Mouse (Mus musculus) forebrain, postnatal 0 days (tissue): ENCODE results near the gene Cfp. TPM values are rescaled to one million over a fixed set of nuclear protein-coding genes. Genes with fewer than 3 reads are reported as not detected.

Source experiments
- ATAC-seq: fragments of 200-750 bp; cut with Nextera tagmentation; 2 replicates; pipeline ENCODE4 v1.8.0; 2017; ENCODE audit warnings: mild to moderate bottlenecking, moderate library complexity
- DNase-seq: peaks from one replicate; pipeline ENCODE4 v3.0.0-alpha.2; 2015
- H3K27ac ChIP-seq: fragments of 300-500 bp; sonication (generic); 2 replicates; pipeline ENCODE4 v1.5.1; 2014; ENCODE audit warnings: low read depth, mild to moderate bottlenecking, antibody characterized with exemption, low read length, moderate library complexity, mixed read lengths
- H3K27me3 ChIP-seq: fragments of 300-500 bp; sonication (generic); 2 replicates; pipeline ENCODE4 v1.6.1; 2014; ENCODE audit warnings: mild to moderate bottlenecking, low read length, mixed read lengths; ENCODE audit not compliant: insufficient read depth
- H3K36me3 ChIP-seq: fragments of 300-500 bp; sonication (generic); 2 replicates; pipeline ENCODE4 v1.6.1; 2014; ENCODE audit warnings: mild to moderate bottlenecking, moderate library complexity; ENCODE audit not compliant: insufficient read depth
- H3K4me1 ChIP-seq: fragments of 300-500 bp; sonication (generic); 2 replicates; pipeline ENCODE4 v1.6.1; 2014; ENCODE audit warnings: antibody characterized with exemption; ENCODE audit not compliant: insufficient read depth
- H3K4me2 ChIP-seq: fragments of 300-500 bp; sonication (generic); 2 replicates; pipeline ENCODE4 v1.6.1; 2014; ENCODE audit warnings: low read depth, mild to moderate bottlenecking, moderate library complexity
- H3K4me3 ChIP-seq: fragments of 300-500 bp; sonication (generic); 2 replicates; pipeline ENCODE4 v1.5.1; 2014; ENCODE audit warnings: low read depth, low read length, mixed read lengths
- H3K9ac ChIP-seq: fragments of 300-500 bp; sonication (generic); 2 replicates; pipeline ENCODE4 v1.6.1; 2014; ENCODE audit warnings: mild to moderate bottlenecking
- H3K9me3 ChIP-seq: fragments of 300-500 bp; sonication (generic); 2 replicates; pipeline ENCODE4 v1.6.1; 2016; ENCODE audit warnings: low read length
- CTCF ChIP-seq: sonication (generic); IDR thresholded peaks from 2 replicates; pipeline ENCODE4 v1.5.1; 2016; ENCODE audit warnings: antibody characterized with exemption, control low read depth, low read depth
- WGBS: fragments of 180-500 bp; shearing (Covaris S2); extraction: QIAGEN DNeasy Blood & Tissue Kit; methylation state at CpG from one replicate; pipeline ENCODE4 v1.1.7; 2014; 5-methylcytosine and 5-hydroxymethylcytosine counted together
- polyA plus RNA-seq: library from polyadenylated mRNA; unstranded; fragments of >200 nt; fragmentation: Nextera tagmentation; extraction: Ambion mirVana; gene quantifications from 2 replicates; pipeline ENCODE4 v1.2.1, GENCODE M21; 2015
- total RNA-seq: library from RNA; depleted of rRNA; stranded (reverse); fragments of >200 nt; gene quantifications from 2 replicates; pipeline ENCODE4 v1.2.3, GENCODE M21; 2014

The Cfp gene
- total and polyA plus RNA-seq, 2 experiments from 2014 or later, result 2.9 to 5.5 TPM

DNA sequence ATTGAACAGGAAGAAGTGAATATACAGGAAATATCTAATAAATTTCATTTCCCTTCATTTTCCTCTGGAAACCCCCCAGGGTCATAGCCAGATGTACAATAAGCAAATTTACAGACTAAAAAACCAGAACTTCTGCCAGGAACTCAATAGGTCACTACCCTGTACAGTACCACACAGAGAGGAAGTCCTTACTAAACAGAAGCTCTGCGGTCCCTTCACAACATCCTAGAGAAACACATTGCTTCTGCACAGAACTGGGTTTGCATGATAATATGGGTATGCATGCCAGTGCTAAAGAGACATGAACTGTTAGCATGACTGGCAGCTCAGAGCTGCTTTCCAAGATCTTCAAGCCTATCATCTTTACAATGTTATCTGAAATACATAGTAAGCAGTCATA, 1.5 kb downstream of the Cfp start:
- H3K4me3 ChIP-seq, result no peak overlapping the region
- ATAC-seq (no peak), DNase-seq (no peak)
- TF ChIP-seq CTCF, result no peak
- no peak overlapping the region for H3K27ac ChIP-seq
- H3K36me3 ChIP-seq, result peaks cover 5% of the 10 kb centered on the region; the same call in 1 of the 2 replicates
- no peak overlapping the region for H3K9ac ChIP-seq
- no peaks in the 10 kb centered on the region for H3K27me3 ChIP-seq
- WGBS, result 94% methylated on average over 1 of the region's 1 CpGs
- H3K4me1 ChIP-seq, result no peaks in the 10 kb centered on the region
- no peak overlapping the region for H3K4me2 ChIP-seq
- H3K9me3 ChIP-seq, result no peaks in the 10 kb centered on the region

GRCm38 (mm10) chrX:20924976-20925375, 6.4 kb downstream of the Cfp start:
- ATAC-seq (no peak), DNase-seq (no peak)
- peaks cover 5% of the 10 kb centered on the region; the same call in 1 of the 2 replicates for H3K36me3 ChIP-seq
- H3K4me3 ChIP-seq, result no peak overlapping the region
- no peak overlapping the region for H3K4me2 ChIP-seq
- H3K9ac ChIP-seq, result no peak overlapping the region
- H3K9me3 ChIP-seq, result no peaks in the 10 kb centered on the region
- TF ChIP-seq CTCF, result no peak
- no peaks in the 10 kb centered on the region for H3K27me3 ChIP-seq
- H3K4me1 ChIP-seq, result no peaks in the 10 kb centered on the region
- H3K27ac ChIP-seq, result no peak overlapping the region

GRCm38 (mm10) chrX:20923506-20923905, 7.8 kb downstream of the Cfp start:
- no peak for TF ChIP-seq CTCF
- Histone ChIP-seq H3K4me2 (no peak overlapping the region), H3K4me1 (no peaks in the 10 kb centered on the region), H3K9me3 (no peaks in the 10 kb centered on the region), H3K4me3 (no peak overlapping the region), H3K27me3 (no peaks in the 10 kb centered on the region), H3K27ac (no peak overlapping the region), H3K36me3 (peaks cover 4% of the 10 kb centered on the region; the same call in 1 of the 2 replicates), H3K9ac (no peak overlapping the region)
- 74% methylated on average over 1 of the region's 1 CpGs for WGBS
- no peak for DNase-seq
- no peak for ATAC-seq

GRCm38 (mm10) chrX:20921366-20921765, 10.0 kb downstream of the Cfp start:
- peak overlapping the region; percentile 52 for H3K4me3 ChIP-seq
- H3K9ac ChIP-seq, result no peak overlapping the region
- no peaks in the 10 kb centered on the region for H3K36me3 ChIP-seq
- ATAC-seq (no peak; the same call in 1 of the 2 replicates), DNase-seq (no peak)
- no peaks in the 10 kb centered on the region for H3K4me1 ChIP-seq
- H3K27ac ChIP-seq, result peak overlapping the region; percentile 75
- peak overlapping the region; percentile 54 for H3K4me2 ChIP-seq
- no peaks in the 10 kb centered on the region for H3K27me3 ChIP-seq
- H3K9me3 ChIP-seq, result no peaks in the 10 kb centered on the region
- no peak for TF ChIP-seq CTCF
- 51% methylated on average over 5 of the region's 5 CpGs for WGBS

DNA sequence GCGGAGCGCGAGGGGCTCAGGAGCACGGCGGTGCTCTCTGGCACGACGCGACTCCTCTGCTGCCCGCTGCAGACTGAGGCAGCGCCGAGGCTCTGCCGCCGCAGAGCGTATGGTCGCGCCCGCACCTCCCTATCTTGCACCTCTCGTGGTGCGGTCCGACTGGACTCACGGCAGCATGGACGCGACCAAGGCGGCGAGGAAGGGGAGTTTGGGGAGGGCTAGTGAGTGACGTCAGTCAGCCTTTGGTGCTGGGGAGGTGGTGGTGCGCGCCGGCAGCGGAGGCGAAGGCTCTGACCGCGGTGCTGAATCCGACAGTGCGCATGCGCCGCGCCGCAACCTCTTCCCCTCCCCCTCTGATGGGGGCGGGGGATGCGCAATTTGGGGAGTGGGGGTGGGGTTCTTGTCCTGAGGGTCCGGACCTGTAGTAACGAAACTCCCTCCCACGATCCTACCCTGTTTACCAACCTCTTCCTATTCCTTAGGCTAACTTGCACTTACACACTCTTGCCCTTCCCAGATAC, 10.5 kb downstream of the Cfp start, which contains the start of gene Syn1:
Syn1 (minus strand) TSS at position 161 of the 521 bp plus-strand sequence.
- Histone ChIP-seq H3K4me2 (peak within 1 kb of the TSS; percentile 54), H3K4me3 (peak within 1 kb of the TSS; percentile 52), H3K36me3 (no peaks in the 10 kb centered on the region), H3K27ac (peak within 1 kb of the TSS; percentile 81), H3K9me3 (no peaks in the 10 kb centered on the region), H3K27me3 (no peaks in the 10 kb centered on the region), H3K4me1 (no peaks in the 10 kb centered on the region), H3K9ac (peak within 1 kb of the TSS; percentile 63)
- 27% methylated on average over 43 of the region's 44 CpGs for WGBS
- DNase-seq (peak; percentile 94), ATAC-seq (peak; percentile 96)
- no peak for TF ChIP-seq CTCF

DNA sequence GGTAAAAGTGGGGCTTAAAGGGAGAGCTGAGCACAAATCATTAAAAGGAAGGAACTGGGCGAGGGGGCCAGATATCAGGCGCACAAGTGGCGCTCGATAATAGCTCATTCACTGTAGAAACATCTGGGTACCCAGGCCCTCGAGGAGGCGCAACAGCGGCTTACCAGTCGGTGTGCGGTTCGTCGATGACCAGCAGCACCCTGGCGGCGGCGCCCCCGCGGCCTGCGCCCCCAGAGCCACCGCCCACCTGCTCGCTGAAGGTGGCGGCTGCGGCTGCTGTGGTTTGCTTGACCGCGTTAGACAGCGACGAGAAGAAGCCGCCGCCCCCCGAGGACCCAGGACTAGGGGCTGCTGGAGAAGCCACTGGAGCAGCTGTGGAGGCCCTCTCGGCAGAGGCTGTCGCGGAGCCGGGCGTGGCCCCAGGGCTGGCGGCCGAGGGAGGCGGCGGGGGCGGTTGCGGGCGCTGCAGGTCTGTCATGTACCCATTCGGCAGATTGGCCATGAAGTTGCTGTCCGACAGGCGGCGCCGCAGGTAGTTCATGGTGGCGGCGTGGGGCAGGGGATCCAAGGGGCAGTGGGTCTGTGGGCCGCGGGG, 11.0 kb downstream of the Cfp start:
- ATAC-seq, result peak; percentile 49
- peak overlapping the region; percentile 63 for H3K9ac ChIP-seq
- 23% methylated on average over 44 of the region's 49 CpGs for WGBS
- peak; percentile 10 for DNase-seq
- peak; percentile 29; the same call in 1 of the 2 replicates for TF ChIP-seq CTCF
- H3K4me2 ChIP-seq, result peak overlapping the region; percentile 54
- H3K4me1 ChIP-seq, result no peaks in the 10 kb centered on the region
- H3K9me3 ChIP-seq, result no peaks in the 10 kb centered on the region
- peak overlapping the region; percentile 52 for H3K4me3 ChIP-seq
- H3K36me3 ChIP-seq, result no peaks in the 10 kb centered on the region
- no peaks in the 10 kb centered on the region for H3K27me3 ChIP-seq
- H3K27ac ChIP-seq, result peak overlapping the region; percentile 81

DNA sequence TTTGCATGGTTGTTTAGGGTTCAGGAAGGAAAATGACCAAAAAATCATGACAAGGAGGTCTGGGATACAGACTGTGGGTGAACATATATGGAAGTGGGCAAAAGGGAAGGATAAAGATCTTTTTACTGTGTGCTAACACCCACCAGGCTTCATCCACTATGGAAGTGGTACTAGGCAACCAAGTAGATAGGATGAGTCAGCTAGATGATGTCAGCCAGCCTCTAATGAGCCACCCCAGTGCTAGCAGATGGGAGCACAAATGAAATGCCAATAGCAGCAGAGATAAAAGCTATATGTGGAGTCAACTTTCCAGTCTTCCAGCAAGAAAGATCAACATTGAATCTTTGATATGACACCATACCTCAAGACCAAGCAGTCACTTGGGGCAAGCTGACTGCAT, 16.3 kb downstream of the Cfp start:
- H3K27me3 ChIP-seq, result no peaks in the 10 kb centered on the region
- no peak overlapping the region for H3K27ac ChIP-seq

More for the DNA sequence above, 16.3 kb downstream of the Cfp start:
- Histone ChIP-seq H3K9ac (no peak overlapping the region), H3K4me2 (no peak overlapping the region), H3K4me1 (no peaks in the 10 kb centered on the region), H3K36me3 (no peaks in the 10 kb centered on the region), H3K9me3 (no peaks in the 10 kb centered on the region), H3K4me3 (no peak overlapping the region)
- DNase-seq (no peak), ATAC-seq (no peak)
- no peak for TF ChIP-seq CTCF
